Mouse (Mus musculus) myocyte (in vitro differentiated cells): ENCODE data around the gene Gpr12. TPM values are rescaled to one million over a fixed set of nuclear protein-coding genes. Genes with fewer than 3 reads are reported as not detected.

ENCODE experiments used
- polyA plus RNA-seq: library from polyadenylated mRNA; unstranded; fragments of >200 nt; fragmentation: generic; extraction: Trizol; gene quantifications from one replicate; pipeline ENCODE4 v1.2.1, GENCODE M21; 2012; ENCODE audit warnings: missing spikeins

Gene Gpr12
- polyA plus RNA-seq, 1 experiment = not detected

Other genes with a start within 250 kb of the Gpr12 start
- gene Wasf3, start 200.3 kb downstream of the Gpr12 start, polyA plus RNA-seq = not detected
- not detected for gene Gm6408, start 103.3 kb downstream of the Gpr12 start, polyA plus RNA-seq
- not detected for gene Gm6370, start 93.9 kb downstream of the Gpr12 start, polyA plus RNA-seq
- not detected for gene 4930449I24Rik, start 82.8 kb downstream of the Gpr12 start, polyA plus RNA-seq
- not detected for gene Gm3402, start 71.1 kb downstream of the Gpr12 start, polyA plus RNA-seq
- gene Gm3404, start 59.4 kb downstream of the Gpr12 start, polyA plus RNA-seq = not detected
- gene Gm3409, start 47.6 kb downstream of the Gpr12 start, polyA plus RNA-seq = not detected
- not detected for gene Gm3415, start 29.1 kb downstream of the Gpr12 start, polyA plus RNA-seq
- gene Usp12, start 209.8 kb upstream of the Gpr12 start, polyA plus RNA-seq = 11.9 TPM
- 519 TPM for gene Rpl21, start 247.7 kb upstream of the Gpr12 start, polyA plus RNA-seq